Mouse (Mus musculus): ENCODE data around the gene Snd1. TPM values are rescaled to one million over a fixed set of nuclear protein-coding genes. Genes with fewer than 3 reads are reported as not detected.
A peak's percentile ranks its signal among the peaks of the same experiment; 100 is the strongest.

Gene Snd1
- polyA plus RNA-seq, 2 experiments = 31.5 to 43.2 TPM

DNA sequence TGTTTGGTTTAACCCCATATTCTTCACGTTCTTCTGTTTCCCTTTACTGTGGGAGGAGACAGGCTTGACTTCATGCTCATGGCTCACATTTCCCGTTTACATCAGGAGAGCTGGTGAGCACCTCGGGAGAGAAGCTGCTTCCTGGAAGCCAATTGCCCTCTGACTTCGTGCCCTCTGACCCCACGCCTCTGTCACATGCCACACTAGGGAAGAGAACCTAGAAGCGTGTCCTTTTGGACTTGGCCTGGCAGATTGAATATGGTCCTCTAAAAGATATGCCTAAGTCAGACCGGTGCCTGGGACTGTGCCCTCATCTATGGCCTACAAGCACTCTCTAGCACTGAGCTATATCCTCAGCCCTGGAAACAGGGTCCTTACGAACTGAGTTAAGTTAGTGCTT, 430.4 kb downstream of the Snd1 start:
- ATAC-seq (ENCODE audit: insufficient read depth) (no peak), DNase-seq (ENCODE audit: low read depth in 3 of 3, low spot score in 3 of 3) (no peak)
- Histone ChIP-seq H3K4me3 (ENCODE audit: insufficient read depth in 1 of 2, low read depth in 2 of 2, low read length in 2 of 2) (no peak overlapping the region), H3K27ac (no peak overlapping the region), H3K27me3 (ENCODE audit: control insufficient read depth, insufficient read depth, low read length) (no peaks in the 10 kb centered on the region), H3K4me2 (ENCODE audit: low read depth) (no peak overlapping the region), H3K36me3 (replicated peaks; ENCODE audit: control insufficient read depth, insufficient read depth, low read depth) (no peaks in the 10 kb centered on the region), H3K4me1 (replicated peaks; ENCODE audit: control insufficient read depth in 2 of 2, insufficient read depth in 2 of 2, low read length in 1 of 2) (no peaks in the 10 kb centered on the region), H3K9me3 (ENCODE audit: control insufficient read depth, low read length) (no peaks in the 10 kb centered on the region), H3K9ac (replicated peaks) (no peak overlapping the region)
- TF ChIP-seq CTCF (IDR thresholded peaks at IDR 0.05; ENCODE audit: low read depth) = no peak
- no peak for TF ChIP-seq EP300 (IDR thresholded peaks at IDR 0.05; ENCODE audit: low read depth)
- 53% methylated on average over 8 of the region's 8 CpGs for WGBS (ENCODE audit: insufficient replicate concordance)

DNA sequence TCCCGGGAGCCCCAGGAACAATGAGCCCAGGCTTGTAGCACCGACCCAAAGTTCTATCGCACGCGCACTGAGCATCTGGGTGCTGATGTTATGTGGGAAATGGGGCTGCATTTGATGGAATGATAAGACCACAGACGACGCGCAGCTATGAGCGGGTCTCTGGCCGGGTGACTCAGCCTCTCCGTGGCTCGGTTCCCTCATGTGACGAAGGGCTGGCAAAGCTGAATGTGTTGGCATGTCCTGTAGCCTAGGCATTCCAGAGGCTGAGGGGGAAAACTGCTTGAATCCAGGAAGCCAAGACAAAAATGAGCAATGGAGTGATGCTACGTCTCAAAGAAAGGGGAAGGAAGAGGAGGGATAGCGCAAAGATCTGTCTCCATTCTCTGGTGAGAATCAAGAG, 434.9 kb downstream of the Snd1 start:
- ATAC-seq (ENCODE audit: insufficient read depth) (no peak), DNase-seq (ENCODE audit: low read depth in 3 of 3, low spot score in 3 of 3) (no peak)
- no peaks in the 10 kb centered on the region for H3K27me3 ChIP-seq (ENCODE audit: control insufficient read depth, insufficient read depth, low read length)
- TF ChIP-seq CTCF (IDR thresholded peaks at IDR 0.05; ENCODE audit: low read depth) (no peak), EP300 (IDR thresholded peaks at IDR 0.05; ENCODE audit: low read depth) (no peak)
- no peaks in the 10 kb centered on the region for H3K4me1 ChIP-seq (replicated peaks; ENCODE audit: control insufficient read depth in 2 of 2, insufficient read depth in 2 of 2, low read length in 1 of 2)
- H3K27ac ChIP-seq = no peak overlapping the region
- no peaks in the 10 kb centered on the region for H3K9me3 ChIP-seq (ENCODE audit: control insufficient read depth, low read length)
- no peaks in the 10 kb centered on the region for H3K36me3 ChIP-seq (replicated peaks; ENCODE audit: control insufficient read depth, insufficient read depth, low read depth)
- no peak overlapping the region for H3K9ac ChIP-seq (replicated peaks)
- no peak overlapping the region for H3K4me2 ChIP-seq (ENCODE audit: low read depth)
- 52% methylated on average over 15 of the region's 15 CpGs for WGBS (ENCODE audit: insufficient replicate concordance)
- H3K4me3 ChIP-seq (ENCODE audit: insufficient read depth in 1 of 2, low read depth in 2 of 2, low read length in 2 of 2) = no peak overlapping the region

DNA sequence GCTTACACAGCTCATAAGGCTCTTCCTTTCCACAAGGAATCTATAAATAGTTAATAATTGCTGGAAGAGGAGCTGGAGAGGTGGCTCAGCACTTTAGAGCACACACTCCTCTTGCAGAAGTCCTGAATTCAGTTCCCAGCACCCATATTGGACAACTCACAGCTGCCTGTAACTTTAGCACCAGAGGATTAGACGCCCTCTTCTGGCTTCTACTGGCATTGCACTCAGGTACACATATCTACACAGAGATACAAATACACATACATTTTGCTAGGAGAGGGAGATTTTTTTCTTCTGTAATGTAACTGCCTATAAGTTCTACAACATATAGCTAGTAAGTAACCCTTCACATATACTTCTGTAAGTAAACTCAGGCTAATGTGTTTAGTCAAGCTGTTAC, 440.0 kb downstream of the Snd1 start:
- ATAC-seq (ENCODE audit: insufficient read depth) = no peak
- no peak for DNase-seq (ENCODE audit: low read depth in 3 of 3, low spot score in 3 of 3)
- H3K9ac ChIP-seq (replicated peaks) = no peak overlapping the region
- TF ChIP-seq CTCF (IDR thresholded peaks at IDR 0.05; ENCODE audit: low read depth) = peak; percentile 41
- no peak for TF ChIP-seq EP300 (IDR thresholded peaks at IDR 0.05; ENCODE audit: low read depth)
- H3K9me3 ChIP-seq (ENCODE audit: control insufficient read depth, low read length) = no peaks in the 10 kb centered on the region
- H3K27ac ChIP-seq = no peak overlapping the region
- H3K36me3 ChIP-seq (replicated peaks; ENCODE audit: control insufficient read depth, insufficient read depth, low read depth) = no peaks in the 10 kb centered on the region
- H3K27me3 ChIP-seq (ENCODE audit: control insufficient read depth, insufficient read depth, low read length) = no peaks in the 10 kb centered on the region
- H3K4me2 ChIP-seq (ENCODE audit: low read depth) = no peak overlapping the region
- H3K4me1 ChIP-seq (replicated peaks; ENCODE audit: control insufficient read depth in 2 of 2, insufficient read depth in 2 of 2, low read length in 1 of 2) = no peaks in the 10 kb centered on the region
- 25% methylated on average over 1 of the region's 1 CpGs for WGBS (ENCODE audit: insufficient replicate concordance)
- no peak overlapping the region for H3K4me3 ChIP-seq (ENCODE audit: insufficient read depth in 1 of 2, low read depth in 2 of 2, low read length in 2 of 2)

DNA sequence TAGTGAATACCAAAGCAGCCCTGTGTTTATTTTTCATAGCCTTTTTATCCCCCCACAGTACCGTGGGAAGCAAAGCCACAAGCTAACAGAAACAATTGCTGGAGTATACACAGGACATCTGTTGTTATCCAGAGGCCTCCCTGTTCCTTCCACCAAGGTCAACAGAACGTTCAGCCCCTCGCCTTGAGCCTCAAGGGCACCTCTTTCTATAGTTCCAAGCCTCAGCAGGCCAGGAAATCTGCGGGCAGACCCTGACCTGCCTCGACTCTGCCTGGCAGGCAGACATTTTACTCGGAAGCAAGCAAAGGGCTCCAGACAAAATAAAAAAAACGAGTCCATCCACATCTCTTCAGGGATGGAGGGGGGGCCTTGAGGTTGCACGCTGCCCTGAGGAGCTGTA, 441.7 kb downstream of the Snd1 start:
- no peaks in the 10 kb centered on the region for H3K4me1 ChIP-seq (replicated peaks; ENCODE audit: control insufficient read depth in 2 of 2, insufficient read depth in 2 of 2, low read length in 1 of 2)
- H3K9ac ChIP-seq (replicated peaks) = no peak overlapping the region
- H3K27ac ChIP-seq = no peak overlapping the region
- DNase-seq (ENCODE audit: low read depth in 3 of 3, low spot score in 3 of 3) (no peak), ATAC-seq (ENCODE audit: insufficient read depth) (no peak)
- TF ChIP-seq EP300 (IDR thresholded peaks at IDR 0.05; ENCODE audit: low read depth) (no peak), CTCF (IDR thresholded peaks at IDR 0.05; ENCODE audit: low read depth) (no peak)
- no peaks in the 10 kb centered on the region for H3K36me3 ChIP-seq (replicated peaks; ENCODE audit: control insufficient read depth, insufficient read depth, low read depth)
- H3K27me3 ChIP-seq (ENCODE audit: control insufficient read depth, insufficient read depth, low read length) = no peaks in the 10 kb centered on the region
- H3K4me3 ChIP-seq (ENCODE audit: insufficient read depth in 1 of 2, low read depth in 2 of 2, low read length in 2 of 2) = no peak overlapping the region
- H3K4me2 ChIP-seq (ENCODE audit: low read depth) = no peak overlapping the region
- WGBS (ENCODE audit: insufficient replicate concordance) = 19% methylated on average over 8 of the region's 8 CpGs
- no peaks in the 10 kb centered on the region for H3K9me3 ChIP-seq (ENCODE audit: control insufficient read depth, low read length)

DNA sequence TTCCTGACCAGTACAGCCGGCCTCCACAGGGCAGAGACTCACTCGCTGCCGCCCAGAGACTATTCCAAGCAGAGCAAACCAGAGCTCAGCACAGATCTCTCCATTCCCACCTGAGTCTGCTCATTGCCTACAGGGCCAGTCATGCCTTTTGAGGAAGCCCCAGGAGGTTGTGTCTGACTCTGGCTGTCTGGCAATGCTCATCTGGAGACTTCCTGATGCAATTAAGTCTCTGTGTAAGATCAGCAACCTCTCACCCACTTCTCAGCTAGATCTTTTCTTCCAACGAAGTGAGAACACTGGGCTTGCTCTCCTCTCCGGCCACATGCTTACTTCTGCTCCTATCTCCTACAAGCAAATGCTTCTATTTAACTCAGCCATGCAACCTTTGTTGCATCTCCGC, 444.4 kb downstream of the Snd1 start:
- Histone ChIP-seq H3K4me2 (ENCODE audit: low read depth) (no peak overlapping the region), H3K4me3 (ENCODE audit: insufficient read depth in 1 of 2, low read depth in 2 of 2, low read length in 2 of 2) (no peak overlapping the region), H3K27ac (no peak overlapping the region), H3K9me3 (ENCODE audit: control insufficient read depth, low read length) (no peaks in the 10 kb centered on the region), H3K36me3 (replicated peaks; ENCODE audit: control insufficient read depth, insufficient read depth, low read depth) (no peaks in the 10 kb centered on the region), H3K9ac (replicated peaks) (no peak overlapping the region), H3K4me1 (replicated peaks; ENCODE audit: control insufficient read depth in 2 of 2, insufficient read depth in 2 of 2, low read length in 1 of 2) (no peaks in the 10 kb centered on the region), H3K27me3 (ENCODE audit: control insufficient read depth, insufficient read depth, low read length) (no peaks in the 10 kb centered on the region)
- DNase-seq (ENCODE audit: low read depth in 3 of 3, low spot score in 3 of 3) (no peak), ATAC-seq (ENCODE audit: insufficient read depth) (no peak)
- no peak for TF ChIP-seq EP300 (IDR thresholded peaks at IDR 0.05; ENCODE audit: low read depth)
- no peak for TF ChIP-seq CTCF (IDR thresholded peaks at IDR 0.05; ENCODE audit: low read depth)
- 58% methylated on average over 6 of the region's 6 CpGs for WGBS (ENCODE audit: insufficient replicate concordance)

Measured in liver, embryonic 14.5 days (tissue).